Mouse (Mus musculus): ENCODE measurements around the gene Wdr12. TPM values are rescaled to one million over a fixed set of nuclear protein-coding genes. Genes with fewer than 3 reads are reported as not detected.

Gene Wdr12
- total RNA-seq, 2 experiments from 2014 or later, result 11.0 to 14.9 TPM

Other genes starting within 250 kb of the Wdr12 start
- gene Fam117b, start 185.6 kb downstream of the Wdr12 start, total RNA-seq (2021), result 1 to 10 TPM; 4.2 to 5.5 TPM
- under 1 TPM; 0.39 to 0.48 TPM for gene Ica1l, start 55.5 kb downstream of the Wdr12 start, total RNA-seq (2021)
- gene Carf, start 398 bp downstream of the Wdr12 start, total RNA-seq (2021), result 1 to 10 TPM; 3.4 to 4.9 TPM
- gene Nbeal1, start 82.0 kb upstream of the Wdr12 start, total RNA-seq (2021), result 10 to 100 TPM; 18.8 to 24.9 TPM
- gene Cyp20a1, start 244.7 kb upstream of the Wdr12 start, total RNA-seq (2021), result 1 to 10 TPM; 4.4 to 5.2 TPM